Mouse (Mus musculus) E14TG2a.4 (cell line): ENCODE data around the gene Sugt1.

Experiments used
- CTCF ChIP-seq: conservative IDR thresholded peaks from 2 replicates; pipeline ENCODE4 v1.5.1; 2014; ENCODE audit warnings: low read length
- POU5F1 ChIP-seq: IDR thresholded peaks from 2 replicates; pipeline ENCODE4 v1.6.1; 2014; ENCODE audit warnings: low read length, borderline replicate concordance

GRCm38 (mm10) chr14:79677891-79678687 is 90.6 kb downstream of the Sugt1 start:
- TF ChIP-seq CTCF (no peak), POU5F1 (no peak)
